Mouse (Mus musculus) frontal cortex, postnatal 36 days (tissue): ENCODE results near the gene Snw1.

ENCODE experiments used
- DNase-seq, 2 experiments: peaks; one replicate each; pipeline ENCODE4 v3.0.0; 2022; ENCODE audit warnings: low spot score in 2 of 2

Snw1 gene

GRCm38 (mm10) chr12:87423700-87424099, 48.4 kb downstream of the Snw1 start:
- DNase-seq, result no peak

GRCm38 (mm10) chr12:87421708-87422507, 50.2 kb downstream of the Snw1 start:
- no peak for DNase-seq

- no peak for DNase-seq
Measured at GRCm38 (mm10) chr12:87419974-87420485, 52.0 kb downstream of the Snw1 start.

GRCm38 (mm10) chr12:87418921-87419320, 53.2 kb downstream of the Snw1 start:
- peak in 1 of 2 experiments; percentile 14 for DNase-seq

GRCm38 (mm10) chr12:87416690-87417089, 55.4 kb downstream of the Snw1 start:
- DNase-seq, result peak in 1 of 2 experiments; percentile 31

- no peak for DNase-seq
Measured at GRCm38 (mm10) chr12:87415358-87415757, 56.7 kb downstream of the Snw1 start.

GRCm38 (mm10) chr12:87413179-87413790, 58.8 kb downstream of the Snw1 start:
- DNase-seq, result peak; percentile 72 to 76

- no peak for DNase-seq
Measured at GRCm38 (mm10) chr12:87410999-87411398, 61.1 kb downstream of the Snw1 start.

GRCm38 (mm10) chr12:87409123-87409522, 63.0 kb downstream of the Snw1 start:
- no peak for DNase-seq

GRCm38 (mm10) chr12:87407869-87408605, 64.0 kb downstream of the Snw1 start:
- DNase-seq, result no peak

- no peak for DNase-seq
Measured at GRCm38 (mm10) chr12:87405721-87406120, 66.4 kb downstream of the Snw1 start.

- DNase-seq, result no peak
Measured at GRCm38 (mm10) chr12:87405165-87405564, 66.9 kb downstream of the Snw1 start.

- no peak for DNase-seq
Measured at GRCm38 (mm10) chr12:87401883-87402282, 70.2 kb downstream of the Snw1 start.

GRCm38 (mm10) chr12:87399119-87399819, 72.8 kb downstream of the Snw1 start:
- no peak for DNase-seq
